Mouse (Mus musculus) G1E (cell line): ENCODE data around the gene Agap2.

ENCODE experiments used
- CTCF ChIP-seq: IDR thresholded peaks from 2 replicates; pipeline ENCODE4 v1.5.1; 2012; ENCODE audit warnings: low read depth, low read length, inconsistent platforms, mixed read lengths
- GATA2 ChIP-seq: IDR thresholded peaks from 2 replicates; pipeline ENCODE4 v1.6.1; 2012; ENCODE audit warnings: low read depth, low read length, inconsistent platforms, borderline replicate concordance
- TAL1 ChIP-seq: conservative IDR thresholded peaks from 2 replicates; pipeline ENCODE4 v1.6.1; 2012; ENCODE audit warnings: low read depth, low read length, inconsistent platforms, mixed read lengths

GRCm38 (mm10) chr10:127033301-127033741, 41.8 kb upstream of the Agap2 start:
- no peak for TF ChIP-seq CTCF
- TF ChIP-seq GATA2: no peak
- no peak for TF ChIP-seq TAL1
